Mouse (Mus musculus) ovary, adult 18-20 months (tissue): ENCODE measurements at regions not wholly inside any gene's neighbourhood (a gene's known extent, or its start where the extent isn't known, plus 50 kb on each side); places are given as distances from the start of the nearest gene placed in this dataset.

Experiments used
- DNase-seq: peaks from one replicate; pipeline ENCODE4 v3.0.0; 2022; ENCODE audit warnings: low spot score, mixed read lengths

DNA sequence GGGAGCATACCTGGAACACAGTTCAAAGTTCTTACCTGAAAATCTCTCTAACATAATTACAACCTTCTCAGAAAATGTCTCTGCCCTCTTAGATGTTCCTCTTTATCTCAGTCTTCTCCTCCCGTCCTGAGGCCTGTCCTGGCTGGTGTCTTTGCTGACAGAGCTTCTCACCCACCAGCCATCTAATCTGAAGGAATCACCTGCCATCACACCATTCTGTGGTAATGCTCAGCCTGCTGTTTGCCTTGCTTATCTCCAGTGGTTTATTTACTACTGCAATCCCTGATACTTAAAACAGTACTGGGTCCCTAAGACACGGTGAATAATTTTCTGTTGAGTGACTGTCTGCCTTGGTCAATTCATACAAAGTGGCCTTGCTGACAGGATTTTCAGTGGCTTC, 317.8 kb upstream of the Hnrnpa3 start:
- DNase-seq, result no peak

DNA sequence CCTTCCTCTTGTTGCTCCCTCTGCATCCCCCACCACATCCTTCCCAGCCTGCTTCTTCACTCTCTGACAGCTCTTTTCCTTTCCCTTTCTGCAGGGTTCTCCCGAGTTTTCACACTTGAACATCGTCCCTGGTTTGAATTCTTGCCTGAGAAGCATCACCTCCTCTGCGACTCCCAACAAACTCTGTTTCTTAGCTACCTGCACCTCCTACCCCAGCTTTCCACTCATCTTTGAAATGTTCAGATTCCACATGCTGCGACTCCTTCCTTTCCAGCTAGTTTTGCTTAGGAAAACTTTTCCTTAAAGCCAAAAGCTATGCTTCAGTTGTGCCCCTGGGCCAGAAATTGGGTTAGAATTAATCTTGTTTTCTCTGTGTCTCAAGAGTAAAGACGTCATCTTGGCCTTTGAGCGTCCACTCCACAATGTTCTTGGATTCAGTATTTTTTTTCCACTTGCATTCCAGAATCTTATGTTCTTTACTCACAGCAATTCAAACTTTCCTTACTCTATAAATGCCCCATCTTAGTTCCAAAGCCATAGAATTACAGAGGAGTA, 317.3 kb upstream of the Hnrnpa3 start:
- DNase-seq, result no peak

DNA sequence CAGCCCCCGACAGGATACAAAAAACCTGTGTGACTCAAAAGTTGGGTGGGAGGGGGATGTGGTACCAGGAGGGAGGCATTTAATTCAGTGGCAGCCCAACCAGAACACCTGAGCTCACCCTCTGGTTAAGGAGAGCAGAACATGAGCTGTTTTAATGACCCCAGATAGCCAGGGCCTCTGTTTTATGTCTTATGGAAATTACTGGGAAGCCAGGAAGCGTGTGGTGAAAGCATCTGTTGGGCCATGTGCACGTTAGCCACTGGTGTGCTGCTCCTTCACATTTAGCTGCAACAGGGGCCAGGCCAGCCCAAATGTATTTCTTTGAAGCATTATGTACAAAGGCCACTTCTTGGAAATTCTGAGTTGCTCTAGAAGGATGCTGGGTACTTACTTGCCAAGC, 308.2 kb upstream of the Hnrnpa3 start:
- DNase-seq, result no peak

DNA sequence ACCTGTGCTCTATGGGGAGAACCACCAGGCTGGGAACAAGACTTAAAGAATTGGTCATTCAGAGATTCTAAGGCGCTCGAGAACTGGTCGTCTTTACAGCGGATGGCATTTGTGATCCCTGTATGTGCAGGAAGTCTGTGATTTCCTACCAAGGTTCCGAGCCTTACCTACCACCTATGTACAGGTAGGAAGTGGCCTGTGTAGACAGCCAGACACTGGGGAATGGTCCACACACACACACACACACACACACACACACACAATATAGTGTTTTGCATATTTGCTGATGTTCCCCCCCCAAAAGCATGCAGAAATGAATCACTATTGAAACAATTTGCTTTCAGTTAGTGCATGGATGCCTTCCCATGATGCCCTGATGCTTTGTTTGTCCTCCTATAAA, 307.1 kb upstream of the Hnrnpa3 start:
- DNase-seq, result no peak

DNA sequence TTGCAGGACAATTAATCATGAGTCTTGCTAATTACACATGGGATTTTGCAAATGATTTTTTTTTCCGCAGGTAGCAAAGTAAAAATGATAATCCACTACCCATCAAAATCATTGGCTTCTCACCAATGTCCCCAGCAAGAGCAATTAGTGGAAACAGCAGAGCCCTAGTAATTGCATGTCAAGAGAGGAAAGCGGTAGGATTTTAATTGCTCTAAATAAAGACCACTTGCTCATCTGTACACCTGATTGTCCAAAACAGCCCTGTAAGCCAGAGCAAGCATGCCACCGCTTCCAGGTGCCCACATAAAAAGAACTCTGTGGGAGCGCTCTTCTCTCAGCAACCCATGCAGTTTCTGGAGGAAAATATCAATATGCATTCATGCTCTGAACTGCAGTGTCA, 306.5 kb upstream of the Hnrnpa3 start:
- DNase-seq, result no peak

DNA sequence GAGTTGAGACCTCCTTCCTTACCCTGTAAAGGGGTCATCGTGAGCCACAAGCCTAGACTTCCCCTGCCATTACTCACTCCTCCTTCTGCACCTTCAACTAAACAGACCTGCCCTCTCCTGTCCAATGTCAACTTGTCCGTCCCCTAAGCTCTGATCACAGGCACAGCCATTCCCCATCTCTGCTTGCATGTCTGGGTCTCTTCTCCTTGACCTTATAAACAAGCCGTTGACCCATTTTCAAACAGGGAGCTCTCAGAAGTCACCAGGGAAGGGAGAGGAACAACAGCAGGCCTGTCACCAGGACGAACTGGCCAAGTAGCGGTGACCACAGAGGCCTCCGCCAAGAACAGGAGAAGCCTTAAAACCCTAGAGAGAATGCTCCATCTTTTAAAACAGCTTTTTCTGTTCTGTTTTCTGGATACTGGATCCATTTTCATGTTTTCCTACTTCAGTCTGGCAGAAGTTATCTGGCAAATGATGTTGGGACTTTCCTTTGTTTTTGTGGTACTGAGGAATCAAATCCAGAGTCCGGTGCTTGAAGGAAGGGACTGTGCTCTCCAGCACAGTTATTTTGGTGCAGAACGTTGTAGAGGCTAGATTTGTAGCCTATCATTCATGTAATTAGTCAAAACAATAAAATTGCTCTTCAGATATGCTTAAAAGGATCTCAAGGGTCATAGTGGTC, 302.2 kb upstream of the Hnrnpa3 start:
- peak; percentile 21 for DNase-seq

DNA sequence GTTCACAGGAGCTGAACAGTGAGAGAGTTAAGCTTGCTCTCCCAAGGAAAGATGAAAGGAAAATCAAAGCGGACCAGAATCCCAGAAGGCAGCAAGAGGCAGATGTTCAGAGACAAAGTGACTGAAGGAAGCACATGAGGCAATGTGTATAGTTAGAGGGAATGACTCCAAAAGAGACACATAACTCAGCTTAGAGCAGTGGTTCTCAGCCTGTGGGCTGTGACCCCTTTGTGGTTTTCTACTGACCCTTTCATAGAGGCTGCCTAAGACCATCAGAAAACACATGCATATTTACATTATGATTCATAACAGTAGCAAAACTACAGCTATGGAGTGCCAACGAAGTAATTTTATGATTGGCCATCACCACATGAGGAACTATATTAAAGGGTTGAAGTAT, 301.5 kb upstream of the Hnrnpa3 start:
- DNase-seq, result no peak

DNA sequence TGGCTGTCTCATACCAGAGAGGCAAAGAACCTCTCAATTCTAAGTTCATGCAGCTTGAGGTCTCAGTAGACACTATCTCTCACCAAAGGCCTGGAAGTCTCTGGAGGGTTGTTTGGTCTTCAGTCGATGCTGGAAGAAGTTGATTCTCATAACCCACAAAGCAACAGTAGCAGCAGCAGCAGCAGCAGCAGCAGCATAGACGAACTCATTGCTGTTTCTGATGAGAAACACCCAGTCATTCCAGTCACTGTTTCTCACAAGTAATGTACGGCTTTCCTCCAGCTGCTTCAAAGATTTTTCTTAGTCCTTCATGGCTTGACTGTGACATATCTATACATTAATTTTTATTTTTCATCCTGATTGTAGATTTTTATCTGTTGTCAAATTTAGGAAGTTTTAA, 298.1 kb upstream of the Hnrnpa3 start:
- DNase-seq, result no peak

DNA sequence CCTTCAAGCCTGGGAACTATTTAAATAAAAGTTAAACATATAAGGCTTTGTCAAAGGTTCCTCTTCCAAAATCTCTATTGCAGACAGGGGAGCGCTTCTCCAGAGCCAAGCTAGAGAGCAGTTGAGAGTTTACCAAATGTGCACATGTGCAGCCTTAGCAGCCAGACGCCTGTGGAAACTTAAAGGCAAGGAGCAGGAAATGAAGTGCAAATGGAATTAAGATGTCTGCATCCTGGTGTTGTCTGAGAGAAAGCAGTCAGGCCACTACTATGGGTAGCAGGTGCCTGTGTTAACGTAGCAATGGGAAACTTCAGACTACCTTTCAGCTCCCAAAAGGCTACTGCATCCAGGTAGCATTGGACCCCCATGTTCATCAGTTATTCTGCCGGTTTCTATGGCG, 282.4 kb upstream of the Hnrnpa3 start:
- DNase-seq, result no peak

DNA sequence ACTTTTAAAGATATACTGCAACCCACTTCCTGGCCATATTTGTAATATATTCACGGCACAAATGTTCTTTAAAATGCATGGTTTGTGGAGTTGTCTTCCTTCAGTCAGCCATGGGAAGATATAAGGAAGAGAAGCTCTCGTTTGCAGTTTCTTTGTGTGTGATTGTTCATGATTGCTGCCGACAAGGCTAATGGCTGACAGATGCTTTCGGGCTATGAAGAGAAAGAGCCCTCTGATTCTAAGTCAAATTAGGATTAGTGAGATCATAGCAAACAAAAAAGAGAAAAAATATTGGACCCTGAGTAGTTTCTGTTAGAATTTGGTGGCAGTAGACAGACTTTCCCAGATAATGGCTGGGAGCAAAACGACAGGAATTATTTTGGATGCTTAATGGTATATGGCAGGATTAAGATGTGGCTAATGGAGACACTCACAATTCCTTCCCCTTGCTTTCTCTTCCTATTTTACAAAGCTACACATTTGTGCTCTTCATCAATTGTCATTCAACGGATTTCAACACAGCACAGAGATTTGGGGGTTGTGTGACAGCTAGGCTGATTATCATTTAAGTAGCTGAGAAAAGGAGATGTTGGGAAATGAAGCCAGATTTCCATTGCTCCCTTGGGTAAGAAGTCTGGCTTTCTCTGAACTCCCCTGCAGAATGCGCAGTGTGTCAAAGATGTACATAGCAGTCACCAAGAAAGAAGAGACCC, 273.4 kb upstream of the Hnrnpa3 start:
- DNase-seq, result no peak

DNA sequence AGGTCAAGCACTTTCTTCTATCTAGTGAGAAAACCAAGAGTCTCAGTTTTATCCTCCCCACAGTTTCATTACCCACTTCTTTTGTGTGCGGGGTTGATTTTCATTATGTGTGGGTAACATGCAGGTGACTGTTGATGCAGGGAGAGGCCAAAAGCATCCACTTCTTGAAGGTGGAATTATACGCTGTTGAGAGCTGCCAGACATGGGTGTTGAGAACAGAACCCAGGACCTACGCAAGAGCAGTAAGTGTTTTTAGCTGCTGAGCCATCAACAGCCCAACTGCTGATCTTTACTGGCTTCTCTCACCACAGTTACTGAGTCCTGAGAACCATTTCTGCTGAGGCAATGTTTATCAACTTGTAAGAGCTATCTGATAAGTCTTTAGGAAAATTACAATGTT, 272.4 kb upstream of the Hnrnpa3 start:
- no peak for DNase-seq

DNA sequence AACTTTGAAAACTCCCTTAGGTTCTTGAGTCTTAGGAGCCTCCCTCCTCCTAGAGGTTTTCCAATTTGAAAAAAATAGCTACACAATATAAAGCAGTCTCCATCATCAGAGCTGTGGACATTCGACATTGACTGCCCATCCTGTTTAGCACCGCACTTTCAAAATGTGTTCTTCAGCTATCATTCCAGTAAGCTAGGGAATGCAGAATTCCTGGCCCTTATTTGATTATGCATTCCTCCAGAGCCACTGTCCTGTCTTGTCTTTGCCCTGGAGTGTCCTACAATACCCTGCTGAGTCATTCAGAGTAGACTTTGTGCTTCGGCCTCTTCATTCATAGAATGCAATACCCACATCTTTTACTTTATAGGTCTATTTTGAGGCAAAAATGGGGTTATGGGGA, 267.0 kb upstream of the Hnrnpa3 start:
- DNase-seq, result no peak

DNA sequence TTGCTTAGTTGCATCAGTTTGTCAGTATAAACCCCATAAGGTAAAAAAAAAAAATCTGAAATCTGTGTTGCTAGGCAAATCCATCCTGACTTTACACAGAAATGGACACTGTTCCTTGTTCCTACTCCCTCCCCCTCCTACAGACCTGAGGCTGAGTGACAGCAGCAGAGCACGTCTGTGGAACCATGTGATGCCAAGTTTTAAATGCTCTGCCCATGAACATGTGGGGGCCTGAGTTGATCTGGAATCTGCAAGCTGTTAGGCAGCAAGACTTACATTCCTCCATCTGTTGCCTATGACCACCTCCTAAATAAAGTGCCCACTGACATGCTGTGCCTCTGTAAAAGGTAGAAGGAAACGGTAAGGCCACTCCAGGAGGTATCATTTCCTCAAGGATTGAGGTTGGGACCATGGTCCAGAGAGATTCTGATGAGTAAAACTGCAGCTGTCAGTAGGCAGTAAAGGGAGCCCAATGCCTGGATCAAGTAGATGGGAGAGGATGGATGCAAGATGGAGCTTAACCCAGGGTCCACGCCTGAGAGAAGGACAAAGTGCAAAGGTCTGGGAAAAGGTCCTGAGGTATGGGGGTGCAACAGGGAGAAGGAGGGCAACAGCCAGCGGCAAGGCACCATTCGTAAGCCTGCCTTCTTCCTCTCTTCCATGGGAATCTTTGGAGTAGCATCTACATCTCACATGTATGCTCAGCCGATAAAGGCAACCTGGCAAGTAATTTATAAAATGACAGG, 264.0 kb upstream of the Hnrnpa3 start:
- no peak for DNase-seq

DNA sequence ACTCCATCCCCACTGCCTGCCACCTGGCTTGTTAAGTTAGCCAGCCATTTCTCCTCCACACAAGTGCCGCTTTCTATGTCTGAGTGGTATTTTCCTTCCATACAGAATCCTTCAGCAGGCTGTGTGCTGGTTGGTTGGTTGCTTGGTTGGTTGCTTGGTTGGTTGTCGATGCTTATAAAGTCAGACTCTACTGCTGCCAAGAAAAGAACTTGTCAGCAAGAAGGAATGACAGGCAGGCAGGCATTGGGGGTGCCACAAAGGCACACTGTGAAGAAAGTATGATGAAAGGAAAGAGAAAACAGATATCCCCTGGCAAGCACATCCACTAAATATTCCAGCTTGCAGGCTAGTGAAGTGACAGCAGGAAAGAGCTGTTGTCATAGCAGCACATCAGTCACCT, 263.0 kb upstream of the Hnrnpa3 start:
- DNase-seq, result no peak

DNA sequence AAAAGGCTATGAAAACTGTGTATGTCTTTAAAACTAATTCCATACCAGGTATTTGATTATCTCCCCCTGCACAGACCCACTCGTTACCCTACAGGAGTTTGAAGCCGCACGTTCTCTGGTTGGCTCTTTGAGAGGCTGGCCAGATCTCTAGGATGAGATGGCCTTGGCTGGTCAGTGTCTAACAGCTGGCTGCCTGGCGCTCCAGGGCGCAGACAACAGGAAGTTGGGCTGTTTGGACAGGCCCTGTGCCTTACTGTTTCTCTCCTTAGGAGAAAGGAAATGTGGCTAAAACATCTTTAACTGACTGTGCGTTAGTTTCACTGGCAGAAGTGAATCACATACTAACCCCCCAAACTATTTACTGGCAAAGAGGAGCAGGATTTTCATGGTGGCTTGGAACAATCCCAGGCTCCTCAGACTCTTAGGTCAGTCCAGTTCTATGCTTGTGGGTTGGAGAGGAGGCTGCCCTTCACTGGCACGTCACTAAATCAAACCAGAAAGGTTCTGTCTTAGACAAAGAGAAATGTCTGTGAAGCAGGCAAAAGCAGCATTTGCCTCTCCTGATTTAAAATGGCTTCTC, 258.7 kb upstream of the Hnrnpa3 start:
- peak; percentile 12 for DNase-seq

DNA sequence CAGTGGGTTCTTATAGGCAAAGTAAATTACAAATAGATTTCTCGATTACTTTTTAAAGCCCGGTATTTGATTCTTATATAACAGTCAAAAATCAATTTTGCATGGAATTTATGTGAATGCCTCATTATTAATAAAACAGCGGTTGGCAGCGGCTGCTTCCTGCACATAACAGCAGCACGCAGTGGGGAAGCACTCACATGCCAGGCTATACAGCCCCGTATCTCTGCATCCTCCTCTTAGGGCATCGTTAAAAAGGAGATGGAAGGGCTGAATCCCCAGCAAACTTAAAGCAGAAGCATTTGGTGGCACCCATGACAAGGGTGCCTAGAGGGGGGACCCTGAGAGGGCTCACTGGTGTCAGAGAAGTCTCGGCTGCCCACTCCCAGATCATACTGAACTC, 255.3 kb upstream of the Hnrnpa3 start:
- no peak for DNase-seq

DNA sequence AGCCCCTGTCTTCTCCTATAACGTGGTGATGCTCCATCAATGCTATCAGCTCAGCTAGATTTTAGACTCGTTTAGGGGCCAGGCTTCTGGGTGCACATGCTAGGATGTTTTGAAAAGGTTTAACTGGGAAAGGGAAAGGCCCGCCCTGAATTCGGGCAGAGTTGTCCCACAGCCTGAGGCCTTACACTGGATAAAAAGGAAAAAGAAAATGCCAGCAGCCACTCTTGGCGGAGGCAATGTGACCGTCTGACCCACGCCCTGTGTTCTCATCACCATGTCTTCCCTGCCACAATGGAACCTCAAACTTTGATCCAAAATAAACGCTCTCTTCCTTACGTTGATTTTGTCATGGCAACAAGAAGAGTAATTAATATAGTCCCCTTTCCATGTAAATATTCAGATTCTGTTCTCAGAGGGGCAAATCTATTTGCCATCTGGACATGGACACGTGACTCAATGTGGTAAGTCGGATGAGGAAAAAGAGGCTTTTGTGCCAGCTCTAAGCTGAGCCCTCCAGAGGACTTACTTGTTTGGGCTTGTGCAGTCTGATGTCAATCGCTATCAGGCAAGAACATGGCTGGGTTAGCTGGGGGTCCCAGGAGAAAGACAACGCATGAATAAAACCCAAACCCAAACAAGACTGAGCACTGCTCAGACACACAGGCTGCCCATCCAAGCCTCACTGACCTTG, 253.4 kb upstream of the Hnrnpa3 start:
- no peak for DNase-seq

DNA sequence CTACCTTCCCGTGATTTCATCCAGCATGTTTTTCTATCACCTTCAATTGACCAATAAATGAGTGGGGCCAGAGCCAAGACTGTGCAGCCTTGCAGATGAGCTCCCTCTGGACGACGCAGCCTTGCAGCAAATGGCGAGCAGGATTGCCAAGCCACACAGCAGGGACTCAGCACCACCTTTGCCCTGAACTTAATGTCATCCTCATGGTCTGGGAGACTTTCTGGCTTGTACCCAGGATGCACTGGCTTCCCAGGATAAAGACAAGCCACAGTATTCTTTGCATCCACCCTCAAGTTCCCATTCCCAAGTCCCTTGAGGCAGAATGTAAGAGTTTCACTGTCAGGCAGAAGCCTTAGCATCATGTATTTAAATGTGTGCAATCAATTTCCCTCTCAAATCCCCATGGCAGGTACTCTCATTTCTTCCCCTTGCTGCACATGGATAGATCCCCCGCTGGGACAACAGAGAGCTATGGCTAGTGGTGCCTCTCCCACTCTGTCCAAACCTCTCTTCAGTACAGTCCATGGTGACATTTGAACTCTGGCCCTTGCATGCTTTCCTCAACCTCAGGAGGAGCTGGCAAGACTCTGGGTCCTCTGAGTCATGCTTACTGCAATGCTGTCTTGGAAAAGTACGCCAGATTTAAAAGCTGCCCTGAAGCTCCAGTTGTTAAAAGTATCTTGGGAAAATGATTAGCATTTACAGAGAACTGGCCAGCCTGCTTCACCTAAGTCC, 252.2 kb upstream of the Hnrnpa3 start:
- no peak for DNase-seq

DNA sequence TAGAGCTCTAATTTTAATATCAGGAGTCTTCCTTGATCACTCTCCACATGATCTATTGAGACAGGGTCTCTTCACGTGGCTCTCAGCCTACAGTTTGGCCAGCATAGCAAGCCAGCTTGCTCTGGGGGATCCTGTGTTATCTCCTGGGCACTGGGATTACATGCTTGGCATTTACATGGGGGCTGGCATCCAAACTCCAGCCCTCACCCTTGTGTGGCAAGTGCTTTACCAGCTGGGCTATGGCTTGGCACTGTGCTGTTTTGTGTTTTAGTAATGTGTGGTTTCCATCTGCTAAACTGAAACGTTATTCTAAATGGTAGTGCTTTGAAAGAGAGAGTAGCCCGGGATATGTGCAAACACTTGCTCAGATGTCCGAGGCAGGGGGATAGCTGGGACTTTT, 251.5 kb upstream of the Hnrnpa3 start:
- DNase-seq, result no peak

DNA sequence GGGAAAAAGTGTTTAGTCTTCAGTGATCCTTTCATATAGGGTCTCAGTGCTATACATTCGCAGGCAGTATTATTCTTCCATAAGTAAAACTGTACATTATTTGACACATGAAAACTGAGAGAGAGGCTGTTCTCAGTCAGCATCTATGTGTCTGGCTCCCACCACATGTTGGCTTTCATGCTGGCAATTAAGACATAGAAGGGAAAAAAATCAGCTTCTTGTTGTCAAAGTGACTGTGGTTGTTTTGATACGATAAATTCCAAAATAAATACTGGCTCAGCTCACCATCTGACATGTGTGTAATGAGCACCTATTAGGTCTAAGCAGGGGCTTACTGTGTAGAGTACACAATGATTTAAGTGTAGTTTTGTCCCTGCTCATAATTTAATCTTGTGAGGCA, 251.0 kb upstream of the Hnrnpa3 start:
- DNase-seq, result no peak

DNA sequence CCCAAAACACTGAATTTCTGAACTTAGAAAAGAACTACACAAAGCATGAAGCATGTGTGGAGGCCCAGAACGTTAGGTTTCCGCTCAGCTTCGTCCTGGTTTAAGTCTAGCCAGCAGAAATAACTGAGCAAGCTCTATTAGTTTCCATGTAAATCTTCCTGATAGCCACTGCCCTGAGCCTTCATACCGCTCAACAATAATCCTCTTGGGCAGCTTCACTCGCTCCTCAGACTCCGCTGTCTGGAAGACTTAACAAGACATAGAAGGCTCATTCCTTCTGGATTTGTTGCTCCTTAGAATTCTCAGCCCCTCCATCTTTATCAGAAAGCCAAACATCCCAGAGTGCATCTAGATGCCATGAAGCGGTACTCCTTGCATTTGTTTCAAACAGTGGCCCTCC, 249.3 kb upstream of the Hnrnpa3 start:
- DNase-seq, result no peak
